Mouse (Mus musculus) adrenal gland, adult 18-20 months (tissue): ENCODE results near the gene Kcnab1. TPM values are rescaled to one million over a fixed set of nuclear protein-coding genes. Genes with fewer than 3 reads are reported as not detected.

Source experiments
- DNase-seq, 2 experiments: peaks; one replicate each; pipeline ENCODE4 v3.0.0; 2021 to 2022; ENCODE audit warnings: low spot score in 2 of 2
- total RNA-seq, 2 experiments: library from RNA; stranded (reverse); gene quantifications; 1 replicate in 1 of 2; 2 replicates in 1 of 2; pipeline ENCODE4 v1.2.3; 2021

Kcnab1 gene
- total RNA-seq, 2 experiments from 2014 or later: 1.4 to 2.8 TPM

- DNase-seq: no peak
Measured at GRCm38 (mm10) chr3:65417913-65418594, 308.9 kb downstream of the Kcnab1 start.

GRCm38 (mm10) chr3:65419706-65420105, 310.5 kb downstream of the Kcnab1 start:
- DNase-seq: no peak
